Mouse (Mus musculus) monocyte, adult 2 months (primary cell): ENCODE data around the gene Prss37.

Source experiments
- DNase-seq, 2 experiments: peaks; one replicate each; pipeline ENCODE4 v3.0.0; 2022; ENCODE audit warnings: low spot score in 2 of 2, low read depth in 1 of 2

The Prss37 gene

GRCm38 (mm10) chr6:40519408-40519807, at the start of gene Prss37:
Gene Prss37, minus strand, starts transcription at chr6:40519508.
- no peak for DNase-seq

GRCm38 (mm10) chr6:40554950-40555349, 35.6 kb upstream of the Prss37 start, which contains the start of gene Olfr461:
Gene Olfr461, minus strand, starts transcription at chr6:40555050.
- DNase-seq = no peak

- no peak for DNase-seq
Measured at GRCm38 (mm10) chr6:40544690-40545089, 25.4 kb upstream of the Prss37 start.

GRCm38 (mm10) chr6:40493229-40493628, 26.1 kb downstream of the Prss37 start, which contains the start of gene Tas2r108:
Gene Tas2r108, plus strand, starts transcription at chr6:40493529.
- DNase-seq = no peak

GRCm38 (mm10) chr6:40490933-40491332, 28.4 kb downstream of the Prss37 start, which contains the start of gene Tas2r137:
Gene Tas2r137, plus strand, starts transcription at chr6:40491233.
- DNase-seq = no peak

- DNase-seq = no peak
Measured at GRCm38 (mm10) chr6:40482318-40482717, 37.0 kb downstream of the Prss37 start.

- no peak for DNase-seq
Measured at GRCm38 (mm10) chr6:40479705-40480104, 39.6 kb downstream of the Prss37 start.

- no peak for DNase-seq
Measured at GRCm38 (mm10) chr6:40476132-40476531, 43.2 kb downstream of the Prss37 start.

GRCm38 (mm10) chr6:40471720-40472010, 47.6 kb downstream of the Prss37 start:
- no peak for DNase-seq

- peak; percentile 80 to 84 for DNase-seq
Measured at GRCm38 (mm10) chr6:40470916-40471719, 48.2 kb downstream of the Prss37 start, which contains the start of gene Ssbp1. Gene Ssbp1, plus strand, starts transcription at chr6:40471352.

GRCm38 (mm10) chr6:40465710-40466109, 53.6 kb downstream of the Prss37 start:
- no peak for DNase-seq
